Mouse (Mus musculus): ENCODE results near the gene A930018P22Rik.

The A930018P22Rik gene

GRCm38 (mm10) chr2:104153345-104153744 lies 30.8 kb downstream of the A930018P22Rik start:
- in situ Hi-C loops (cut with MboI, MseI): loop anchor here in 1 of 2 experiments (25.0 kb wide), 1 partner anchor 1534 kb away; no protein-coding TSS in a partner anchor

DNA sequence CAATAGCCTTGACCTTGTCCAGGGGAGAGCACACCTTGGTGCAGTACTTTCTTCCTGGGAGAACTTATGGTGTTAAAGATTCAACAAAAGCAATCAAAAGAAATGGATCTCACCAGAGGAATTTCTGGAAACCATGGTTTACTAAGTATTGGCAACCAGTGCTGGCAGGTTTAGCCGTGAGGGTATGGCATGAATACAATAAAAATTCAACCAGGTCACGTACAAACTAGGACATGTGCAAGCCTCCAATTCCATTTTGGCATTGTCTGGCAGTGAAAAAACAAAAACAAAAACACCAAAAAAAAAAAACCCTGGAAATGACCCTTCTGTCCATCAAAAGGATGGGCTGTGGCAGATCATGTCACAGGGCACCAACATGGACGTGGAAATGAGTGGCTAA lies 31.3 kb downstream of the A930018P22Rik start:
- in situ Hi-C loops (cut with MboI, MseI): loop anchor here in 1 of 2 experiments (25.0 kb wide), 1 partner anchor 1533 kb away; no protein-coding TSS in a partner anchor

- in situ Hi-C loops (cut with MboI, MseI): loop anchor here in 1 of 2 experiments (25.0 kb wide), 1 partner anchor 1529 kb away; no protein-coding TSS in a partner anchor
These were observed 35.3 kb downstream of the A930018P22Rik start for GRCm38 (mm10) chr2:104157831-104158230.

GRCm38 (mm10) chr2:104163418-104163817 lies 40.8 kb downstream of the A930018P22Rik start:
- in situ Hi-C loops (cut with MboI, MseI): loop anchor here in 1 of 2 experiments (25.0 kb wide), 1 partner anchor 1524 kb away; no protein-coding TSS in a partner anchor

- in situ Hi-C loops (cut with MboI, MseI): loop anchor here in 1 of 2 experiments (25.0 kb wide), 1 partner anchor 1523 kb away; no protein-coding TSS in a partner anchor
These were observed 41.5 kb downstream of the A930018P22Rik start for GRCm38 (mm10) chr2:104163978-104164487.

DNA sequence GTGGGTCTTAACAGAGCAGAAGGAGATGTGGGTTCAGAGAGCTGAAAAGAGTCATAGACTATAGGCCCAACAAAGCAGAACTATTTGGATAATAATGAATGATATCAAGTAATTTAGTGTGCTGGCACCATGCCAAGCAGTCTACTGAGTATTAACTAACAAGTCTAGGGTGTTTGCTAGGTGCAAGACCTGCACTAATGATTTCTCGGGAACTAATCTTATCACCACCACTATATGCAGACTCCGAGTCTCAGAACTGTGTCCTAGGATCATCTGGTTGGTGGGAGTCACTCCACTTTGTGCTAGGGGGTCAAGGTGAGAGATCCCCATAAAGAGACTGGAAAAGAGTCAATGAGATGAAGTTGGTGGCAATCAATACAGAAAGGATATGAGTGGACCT lies 43.1 kb downstream of the A930018P22Rik start:
- in situ Hi-C loops (cut with MboI, MseI): loop anchor here in 1 of 2 experiments (25.0 kb wide), 1 partner anchor 1522 kb away; no protein-coding TSS in a partner anchor

GRCm38 (mm10) chr2:104167765-104168164 lies 45.2 kb downstream of the A930018P22Rik start:
- in situ Hi-C loops (cut with MboI, MseI): loop anchor here in 1 of 2 experiments (25.0 kb wide), 1 partner anchor 1520 kb away; no protein-coding TSS in a partner anchor

DNA sequence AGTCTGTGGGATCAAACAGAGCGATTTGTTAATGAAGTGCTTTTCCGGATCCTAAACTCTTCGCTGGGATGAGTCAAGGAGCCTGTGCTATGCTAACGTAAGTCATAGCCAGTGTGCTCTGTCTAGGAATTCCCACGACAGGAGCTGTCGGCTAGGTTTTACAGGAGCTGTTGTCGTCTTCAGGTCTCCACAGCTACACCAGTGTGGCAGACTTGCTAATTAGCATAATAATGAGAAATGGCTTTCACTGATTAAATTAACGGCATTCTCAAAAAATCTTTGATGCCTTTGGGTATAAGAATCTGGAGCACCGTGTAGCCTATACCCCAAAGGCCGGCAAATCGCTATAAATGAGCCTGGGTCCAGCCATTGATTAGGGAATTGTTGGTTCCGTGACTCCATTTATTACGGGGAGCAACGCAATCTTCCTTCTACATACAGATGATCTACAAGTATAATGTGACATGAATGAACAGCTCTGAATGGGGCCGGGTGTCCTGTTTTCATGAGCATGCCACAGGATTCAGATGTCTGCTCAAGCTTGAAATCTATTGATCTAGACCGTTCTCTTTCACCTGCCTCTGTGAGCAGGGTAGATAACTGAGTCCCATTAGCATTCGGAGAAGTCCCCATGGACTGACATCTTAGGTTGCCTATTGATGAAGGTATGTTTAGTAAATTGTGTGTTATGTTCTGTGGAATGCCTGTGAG lies 45.8 kb downstream of the A930018P22Rik start:
- in situ Hi-C loops (cut with MboI, MseI): loop anchor here in 1 of 2 experiments (25.0 kb wide), 1 partner anchor 1519 kb away; no protein-coding TSS in a partner anchor

- in situ Hi-C loops (cut with MboI, MseI): loop anchor here in 1 of 2 experiments (25.0 kb wide), 1 partner anchor 1514 kb away; no protein-coding TSS in a partner anchor
These were observed 50.3 kb downstream of the A930018P22Rik start for GRCm38 (mm10) chr2:104172695-104173348.

- in situ Hi-C loops (cut with MboI, MseI): loop anchor here in 1 of 2 experiments (25.0 kb wide), 1 partner anchor 1514 kb away; no protein-coding TSS in a partner anchor
These were observed 50.9 kb downstream of the A930018P22Rik start for GRCm38 (mm10) chr2:104173431-104173830.

Measured in T-helper 17 cell (primary cell).